Mouse (Mus musculus): ENCODE results near the gene Lsp1.

The Lsp1 gene

GRCm38 (mm10) chr7:142503206-142503605, 42.6 kb downstream of the Lsp1 start:
- DNase-seq (ENCODE audit: low read depth, low spot score): no peak

- no peak for DNase-seq (ENCODE audit: low read depth, low spot score)
Measured at GRCm38 (mm10) chr7:142505942-142506341, 45.3 kb downstream of the Lsp1 start.

- DNase-seq (ENCODE audit: low read depth, low spot score): no peak
Measured at GRCm38 (mm10) chr7:142506501-142506900, 45.9 kb downstream of the Lsp1 start.

GRCm38 (mm10) chr7:142507453-142507852, 46.8 kb downstream of the Lsp1 start:
- no peak for DNase-seq (ENCODE audit: low read depth, low spot score)

- no peak for DNase-seq (ENCODE audit: low read depth, low spot score)
Measured at GRCm38 (mm10) chr7:142509518-142509917, 48.9 kb downstream of the Lsp1 start.

- DNase-seq (ENCODE audit: low read depth, low spot score): no peak
Measured at GRCm38 (mm10) chr7:142510021-142510777, 49.6 kb downstream of the Lsp1 start.

GRCm38 (mm10) chr7:142514048-142514447, 53.4 kb downstream of the Lsp1 start:
- DNase-seq (ENCODE audit: low read depth, low spot score): no peak

GRCm38 (mm10) chr7:142516221-142516978, 55.8 kb downstream of the Lsp1 start:
- no peak for DNase-seq (ENCODE audit: low read depth, low spot score)

GRCm38 (mm10) chr7:142517531-142517930, 56.9 kb downstream of the Lsp1 start:
- no peak for DNase-seq (ENCODE audit: low read depth, low spot score)

GRCm38 (mm10) chr7:142520331-142520730, 59.7 kb downstream of the Lsp1 start:
- DNase-seq (ENCODE audit: low read depth, low spot score): no peak

GRCm38 (mm10) chr7:142522352-142522751, 61.7 kb downstream of the Lsp1 start:
- no peak for DNase-seq (ENCODE audit: low read depth, low spot score)

GRCm38 (mm10) chr7:142523200-142523990, 62.8 kb downstream of the Lsp1 start:
- no peak for DNase-seq (ENCODE audit: low read depth, low spot score)

- DNase-seq (ENCODE audit: low read depth, low spot score): no peak
Measured at GRCm38 (mm10) chr7:142525342-142526178, 65.0 kb downstream of the Lsp1 start.

GRCm38 (mm10) chr7:142529350-142529749, 68.7 kb downstream of the Lsp1 start:
- DNase-seq (ENCODE audit: low read depth, low spot score): no peak

- DNase-seq (ENCODE audit: low read depth, low spot score): no peak
Measured at GRCm38 (mm10) chr7:142531973-142532521, 71.4 kb downstream of the Lsp1 start.

GRCm38 (mm10) chr7:142532671-142533058, 72.1 kb downstream of the Lsp1 start, which contains the start of gene Mrpl23:
Gene Mrpl23, plus strand, starts transcription at chr7:142532686.
- no peak for DNase-seq (ENCODE audit: low read depth, low spot score)

GRCm38 (mm10) chr7:142533059-142533855, 72.6 kb downstream of the Lsp1 start:
- peak; percentile 88 for DNase-seq (ENCODE audit: low read depth, low spot score)

GRCm38 (mm10) chr7:142535116-142535515, 74.5 kb downstream of the Lsp1 start:
- DNase-seq (ENCODE audit: low read depth, low spot score): no peak

GRCm38 (mm10) chr7:142535832-142536231, 75.2 kb downstream of the Lsp1 start:
- no peak for DNase-seq (ENCODE audit: low read depth, low spot score)

- DNase-seq (ENCODE audit: low read depth, low spot score): no peak
Measured at GRCm38 (mm10) chr7:142537181-142537580, 76.6 kb downstream of the Lsp1 start.
